Comparison of ENCODE assay signal across 8 mouse cellular contexts in genomic region chr7:35802906-35803595, GRCm38 (mm10). TPM values are rescaled to one million over a fixed set of nuclear protein-coding genes. Genes with fewer than 3 reads are reported as not detected.
DNase-seq lines count a peak whose midpoint lies in the region; ATAC-seq and TF ChIP-seq lines count a peak whose summit lies in the region.

Zfp507 (minus strand) TSS chr7:35803003.

- H3K27ac ChIP-seq in left cerebral cortex, adult 2 months = peak within 1 kb of the TSS; percentile 96

- intact Hi-C loops in left cerebral cortex, adult 2 months (cut with DNase I) = loop anchor here (5.0 kb wide), 1 partner anchor 156 kb away; the partner anchor contains the start of gene Pdcd5

- DNase-seq in adrenal gland, adult (ENCODE audit: inconsistent age in 2 of 2, low spot score in 1 of 2) = peak; percentile 90 to 96
- DNase-seq in embryo, embryonic 10 days (ENCODE audit: low spot score) = peak; percentile 95
- peak; percentile 72 to 82 for DNase-seq in gastrocnemius, adult 8-10 months (ENCODE audit: low spot score in 2 of 2)
- peak; percentile 66 for DNase-seq in hindlimb bud, embryonic 11.5 days (ENCODE audit: extremely low spot score, low read depth, low spot score)
- DNase-seq in left cerebral cortex, adult 2 months (ENCODE audit: extremely low spot score in 1 of 2, low spot score in 2 of 2) = peak; percentile 90 to 91
- DNase-seq in right cerebral cortex, adult 2 months (ENCODE audit: low spot score in 2 of 2) = peak; percentile 85 to 90
- peak; percentile 90 for DNase-seq in urinary bladder, postnatal 25 days (ENCODE audit: low spot score)

- peak within 1 kb of the TSS; percentile 74 for H3K4me3 ChIP-seq in left cerebral cortex, adult 2 months

- peak; percentile 97 for ATAC-seq in megakaryocyte, adult 5-6 weeks (ENCODE audit: poor library complexity, severe bottlenecking)

- no peak for TF ChIP-seq CTCF in left cerebral cortex, adult 2 months (IDR thresholded peaks at IDR 0.05)

RNA-seq across cellular contexts. Expression of gene Zfp507, which starts in this region (rescaled TPM):
- 10 to 100 TPM; 15.8 to 22.5 (median 17.7) TPM for total RNA-seq in gastrocnemius, adult 8-10 months (2022)
- total RNA-seq in left cerebral cortex, adult 2 months (2021) = 10 to 100 TPM; 29.9 to 32.2 TPM
- 1.4 and 2.8 TPM in 2 replicates for total RNA-seq in megakaryocyte, adult 5-6 weeks (2015)
- 1.4 and 3.7 TPM in 2 replicates for total RNA-seq in megakaryocyte, adult 5-6 weeks (2017)

Comparison
In these comparisons a context has a peak if more than half of its experiments do, and no peak if none do; other contexts are left out.
1. Peak in every context shown above with its lines: DNase-seq, ATAC-seq, H3K4me3 ChIP-seq and H3K27ac ChIP-seq.